Mouse (Mus musculus) right cerebral cortex, postnatal 10 days (tissue): ENCODE data around the gene Pi4k2b.
"Not testable (repeated sequence)": the region's sequence is repeated elsewhere in the genome, so short reads cannot be mapped to it uniquely, and the experiment has no call there.

Source experiments
- DNase-seq, 2 experiments: peaks; one replicate each; pipeline ENCODE4 v3.0.0; 2021; ENCODE audit warnings: low spot score in 2 of 2

The Pi4k2b gene

GRCm38 (mm10) chr5:52741391-52742111 is at the start of gene Pi4k2b:
Gene Pi4k2b (plus strand): TSS chr5:52741574.
- peak; percentile 52 to 75 for DNase-seq

GRCm38 (mm10) chr5:52697291-52697690 is 44.1 kb upstream of the Pi4k2b start:
- DNase-seq = no peak

- not testable (repeated sequence) for DNase-seq
Observed at GRCm38 (mm10) chr5:52697882-52698440, 43.4 kb upstream of the Pi4k2b start.

- DNase-seq = no peak
Observed at GRCm38 (mm10) chr5:52704562-52704961, 36.8 kb upstream of the Pi4k2b start.

- DNase-seq = no peak
Observed at GRCm38 (mm10) chr5:52712704-52713103, 28.7 kb upstream of the Pi4k2b start.

DNA sequence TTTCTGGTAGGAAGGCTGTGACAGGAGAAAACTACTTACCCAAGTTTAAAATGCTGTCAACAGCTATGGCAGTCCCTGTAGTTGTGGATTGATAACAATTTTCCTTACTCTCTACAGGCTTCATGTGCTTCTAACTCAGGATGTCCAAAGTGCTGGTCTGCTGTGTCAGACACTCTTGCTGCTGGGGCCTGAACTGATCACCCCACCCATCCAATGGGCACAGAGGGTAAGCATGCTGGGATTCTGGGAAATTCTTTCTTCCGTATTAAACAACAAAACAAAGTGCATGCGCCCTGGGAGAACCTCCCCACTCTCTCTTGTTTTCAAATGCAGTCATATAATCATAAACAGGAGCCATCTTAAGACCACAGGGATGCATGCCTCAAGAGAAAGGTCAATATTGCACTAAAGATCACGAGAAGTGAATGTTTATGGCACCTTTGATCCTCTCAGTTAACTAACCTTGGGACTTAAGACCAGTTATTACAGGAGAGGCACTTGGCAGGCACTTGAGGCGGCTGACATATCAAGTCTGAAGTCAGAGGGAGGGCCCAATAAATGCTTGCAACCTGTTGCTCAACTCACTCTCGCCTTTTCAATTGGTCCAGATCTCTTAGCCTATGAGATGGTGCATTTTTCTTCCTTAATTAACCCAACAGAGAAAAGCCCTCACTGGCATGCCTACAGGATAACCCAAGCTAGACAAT is 24.5 kb upstream of the Pi4k2b start:
- DNase-seq = no peak

DNA sequence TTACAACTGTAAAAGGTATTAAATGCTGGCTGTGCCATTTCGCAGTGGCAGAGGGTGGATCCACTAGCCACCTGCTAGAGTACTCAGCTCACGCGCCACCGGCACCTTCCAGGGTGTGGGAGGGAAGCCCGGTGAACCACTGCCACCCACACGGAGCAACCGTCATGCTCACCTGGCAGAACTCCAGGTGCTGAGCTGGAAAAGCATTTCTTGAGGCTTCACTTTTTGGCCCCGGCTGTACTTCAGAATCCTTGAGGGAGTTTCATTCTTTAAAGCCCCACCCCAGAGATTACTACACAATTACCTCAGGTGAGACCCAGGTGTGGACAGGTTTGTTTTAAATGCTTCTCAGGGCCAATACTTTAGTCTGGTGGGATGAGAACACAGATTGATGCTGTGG is 20.4 kb upstream of the Pi4k2b start:
- DNase-seq = no peak

DNA sequence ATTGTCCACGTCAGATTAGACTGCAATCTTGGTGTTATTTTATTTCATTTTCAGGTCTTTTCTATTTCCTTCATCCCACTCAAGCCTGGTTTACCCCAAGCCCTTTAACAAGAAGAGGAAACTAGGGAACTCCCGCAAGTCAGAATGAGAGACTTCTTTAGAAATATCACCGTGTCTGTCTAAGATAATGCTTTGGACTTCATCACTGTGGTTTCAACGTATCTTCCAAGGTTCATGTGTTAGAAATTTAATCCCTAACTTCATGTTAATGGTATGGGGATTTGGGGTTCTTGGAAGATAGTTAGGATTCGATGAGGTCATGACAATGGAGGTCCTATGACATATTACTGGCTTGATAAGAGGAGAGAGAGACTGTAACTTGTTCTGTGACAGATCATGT is 13.6 kb upstream of the Pi4k2b start:
- DNase-seq = no peak

DNA sequence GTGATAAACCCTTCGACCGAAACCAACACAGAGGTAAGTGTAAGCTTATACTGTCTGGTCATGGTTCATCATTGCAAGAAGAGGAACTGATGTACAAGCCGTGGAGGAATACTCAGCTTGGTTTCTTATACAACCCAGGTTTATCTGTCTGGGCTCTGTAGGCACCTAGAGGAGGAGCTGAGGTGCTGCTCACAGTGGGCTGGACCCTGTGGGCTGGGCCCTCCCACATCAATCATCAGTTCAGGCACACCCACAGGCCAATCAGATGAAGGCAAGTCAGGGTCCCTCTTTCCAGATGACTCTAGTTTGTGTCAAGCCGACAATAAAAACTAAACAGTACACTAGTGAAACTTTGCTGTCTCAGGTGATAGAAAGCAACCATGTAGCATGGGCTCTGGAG is 8.6 kb upstream of the Pi4k2b start:
- no peak for DNase-seq

DNA sequence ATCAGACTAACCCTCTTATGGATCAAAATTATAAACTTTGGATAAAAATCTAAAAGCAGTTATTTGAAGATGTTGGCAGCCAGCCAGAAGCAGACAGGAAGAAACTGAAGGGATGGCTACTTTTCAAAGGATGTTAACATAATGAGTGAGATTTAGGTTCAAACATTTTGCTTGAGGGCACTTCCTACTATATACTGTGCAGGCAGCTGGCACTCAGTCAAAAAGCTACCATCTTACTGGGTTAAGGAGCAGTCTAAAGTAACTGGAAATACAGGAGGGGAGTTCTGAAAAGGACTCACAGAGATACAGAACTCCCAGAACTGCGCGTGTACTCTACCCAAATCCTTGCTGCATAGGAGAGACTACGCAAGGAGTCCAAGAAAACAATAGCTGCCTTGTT is 5.3 kb upstream of the Pi4k2b start:
- DNase-seq = no peak

DNA sequence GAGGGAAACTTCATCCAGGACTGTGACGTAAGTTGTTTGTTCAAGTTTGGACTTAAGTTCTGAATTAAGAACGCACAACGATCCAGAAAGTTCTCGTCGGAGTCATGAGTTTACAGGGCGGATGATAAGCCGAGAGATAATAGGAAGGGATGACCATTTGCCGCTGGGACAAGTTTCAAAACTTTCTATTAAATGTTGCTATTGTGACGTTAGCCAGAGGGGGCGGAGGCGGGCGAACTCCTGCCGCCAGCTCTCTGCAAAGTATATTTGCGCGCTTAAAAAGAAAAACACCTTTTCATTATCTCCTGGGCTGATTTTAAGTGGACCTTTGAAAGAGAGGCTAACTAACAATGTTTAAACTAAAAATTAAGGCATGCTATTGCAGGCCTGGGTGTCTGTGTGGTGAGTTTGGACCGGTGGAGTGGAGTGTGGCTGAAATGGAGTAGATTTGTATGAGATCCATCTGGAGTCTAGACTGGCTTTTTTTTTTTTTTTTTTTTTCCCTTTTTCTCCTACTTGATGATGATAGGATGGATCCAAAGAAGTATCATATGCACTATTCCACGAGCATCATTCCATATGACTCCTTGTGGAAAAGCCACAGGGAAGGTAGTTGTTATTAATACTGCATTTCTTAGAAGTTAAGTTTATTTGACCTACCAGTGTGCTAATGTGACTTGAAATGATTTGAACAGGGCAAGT is 889 bp downstream of the Pi4k2b start:
- DNase-seq = no peak

- no peak for DNase-seq
Observed at GRCm38 (mm10) chr5:52743231-52743630, 1.9 kb downstream of the Pi4k2b start.

- no peak for DNase-seq
Observed at GRCm38 (mm10) chr5:52746920-52747319, 5.5 kb downstream of the Pi4k2b start.

- no peak for DNase-seq
Observed at GRCm38 (mm10) chr5:52748732-52749131, 7.4 kb downstream of the Pi4k2b start.

- no peak for DNase-seq
Observed at GRCm38 (mm10) chr5:52753146-52753545, 11.8 kb downstream of the Pi4k2b start.

- DNase-seq = no peak
Observed at GRCm38 (mm10) chr5:52754196-52754595, 12.8 kb downstream of the Pi4k2b start.

DNA sequence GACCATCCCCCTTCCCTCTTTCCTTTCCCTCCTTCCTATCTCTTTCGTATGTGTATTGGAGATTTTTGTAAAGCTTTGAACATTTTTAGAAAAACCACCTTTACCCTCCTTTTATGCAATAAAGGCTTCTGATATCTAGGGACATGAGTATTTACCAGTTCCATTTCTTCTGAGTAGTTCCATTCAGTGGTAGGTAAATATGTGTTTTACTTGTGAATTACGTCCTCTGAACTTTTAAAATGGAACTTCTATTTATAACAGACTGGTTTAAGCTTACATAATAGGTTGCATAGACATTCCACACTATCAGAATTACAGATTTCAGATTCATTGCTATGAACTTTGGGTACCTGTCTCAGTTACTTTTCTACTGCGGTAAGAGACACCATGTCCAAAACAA is 14.0 kb downstream of the Pi4k2b start:
- DNase-seq = no peak

- DNase-seq = no peak
Observed at GRCm38 (mm10) chr5:52755989-52756388, 14.6 kb downstream of the Pi4k2b start.

DNA sequence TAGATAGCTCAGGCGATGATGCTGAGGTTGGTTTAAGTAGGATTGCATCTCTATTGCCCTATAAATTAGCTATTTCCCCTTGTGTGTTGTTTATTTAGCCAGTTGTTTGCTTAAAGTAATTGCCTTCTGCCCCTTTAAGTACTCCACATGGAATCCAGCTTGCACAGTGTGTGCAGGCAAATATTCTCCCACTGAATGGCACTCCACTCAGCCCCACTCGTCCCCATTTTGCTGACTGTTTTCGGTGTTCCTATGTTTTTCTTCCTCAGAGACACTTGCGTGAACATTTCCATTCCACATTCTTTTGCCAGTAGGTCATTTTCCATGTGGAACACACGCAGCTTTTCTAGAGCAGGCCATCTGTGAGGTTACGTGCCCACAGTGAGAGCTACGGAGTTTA is 21.2 kb downstream of the Pi4k2b start:
- DNase-seq = no peak

DNA sequence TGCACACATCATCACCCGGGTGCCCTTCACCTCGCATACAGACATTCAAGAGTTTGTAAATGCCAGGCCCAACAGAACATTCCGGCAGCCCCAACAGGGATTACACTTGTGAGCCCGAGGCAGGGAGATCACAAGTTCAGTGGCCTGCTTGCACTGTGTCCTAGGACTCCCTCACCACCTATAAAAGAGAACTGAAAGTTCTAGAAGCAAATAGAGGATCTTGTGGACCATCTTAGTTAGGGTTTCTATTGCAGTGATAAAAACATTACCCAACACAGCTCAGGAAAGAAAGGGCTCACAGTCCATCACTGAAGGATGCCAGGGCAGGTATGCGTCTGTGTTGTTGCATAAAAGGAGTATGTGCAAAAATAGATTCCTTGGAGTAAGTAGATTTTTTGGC is 32.9 kb downstream of the Pi4k2b start:
- no peak for DNase-seq

DNA sequence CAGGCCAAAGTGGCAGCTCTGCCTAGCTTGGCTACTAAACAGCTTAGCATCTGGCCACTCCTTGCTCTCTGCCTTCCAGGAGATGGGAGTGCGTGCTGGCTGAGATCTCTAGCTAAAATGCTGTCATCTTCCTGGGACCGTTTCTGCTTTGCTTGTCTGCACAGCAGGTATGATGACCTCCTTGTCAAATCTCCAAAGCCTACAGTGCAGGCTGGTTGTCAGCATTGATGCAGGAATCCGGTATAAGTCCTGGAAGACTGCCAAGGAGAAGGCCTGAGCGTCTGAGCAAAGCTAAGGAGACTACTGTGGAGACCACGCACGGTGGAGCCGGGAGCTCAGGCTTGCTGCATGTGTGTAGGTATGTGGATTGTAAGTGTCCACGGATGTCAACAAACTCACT is 33.9 kb downstream of the Pi4k2b start, which contains the start of gene Zcchc4:
Gene Zcchc4 (plus strand): TSS at position 173 of the 400 bp plus-strand sequence.
- no peak for DNase-seq
